Mouse (Mus musculus): ENCODE results near the gene Eif2b3. TPM values are rescaled to one million over a fixed set of nuclear protein-coding genes. Genes with fewer than 3 reads are reported as not detected.

The Eif2b3 gene
- polyA plus RNA-seq, 1 experiment, result 41.6 TPM

DNA sequence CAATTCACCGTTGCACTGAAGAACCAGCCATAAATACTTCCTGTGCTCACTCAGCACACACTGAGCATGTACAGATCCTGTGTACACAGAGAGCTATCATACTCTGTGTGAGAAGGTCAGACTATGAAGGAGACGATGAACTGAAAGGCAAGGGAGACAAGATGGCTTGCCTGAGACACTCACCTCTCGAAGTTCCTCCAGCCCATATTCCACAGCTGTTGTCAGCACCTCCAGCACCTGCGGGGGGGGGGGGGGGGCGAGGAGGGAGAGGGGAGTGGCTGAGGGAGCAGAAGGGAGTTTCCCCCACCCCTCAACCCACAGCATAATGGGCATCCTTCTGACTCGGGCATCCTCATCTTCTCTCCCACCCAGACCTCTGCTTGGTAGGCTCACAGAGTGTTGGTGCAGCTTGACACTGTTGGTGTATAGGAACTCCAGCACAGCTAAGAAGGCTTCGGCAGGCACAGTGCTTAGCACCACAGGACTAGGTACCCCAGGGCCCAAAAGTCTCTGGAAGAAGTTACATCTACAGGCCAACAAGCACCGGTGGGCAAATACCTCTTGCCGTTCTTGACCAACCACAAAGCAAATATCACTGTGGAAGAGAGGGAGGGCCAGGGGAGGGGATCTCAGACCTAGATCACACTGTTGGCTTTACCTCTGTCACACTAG lies 104.5 kb downstream of the Eif2b3 start:
- H3K36me3 ChIP-seq (ENCODE audit: control insufficient read depth, insufficient read depth), result peaks cover 27% of the 10 kb centered on the region
- H3K79me3 ChIP-seq (ENCODE audit: low read depth), result peaks cover 8% of the 10 kb centered on the region
- no peak overlapping the region for H3ac ChIP-seq (ENCODE audit: control insufficient read depth, insufficient read length, low read depth)
- TF ChIP-seq MYOG (IDR thresholded peaks at IDR 0.05; ENCODE audit: control insufficient read depth, extremely low read depth, insufficient read length), result no peak
- H3K4me3 ChIP-seq (ENCODE audit: insufficient read depth, poor library complexity, severe bottlenecking), result no peak overlapping the region
- no peaks in the 10 kb centered on the region for H3K27me3 ChIP-seq (ENCODE audit: control insufficient read depth, insufficient read depth, insufficient read length)
- H3K79me2 ChIP-seq (ENCODE audit: control insufficient read depth, insufficient read depth), result peaks cover 30% of the 10 kb centered on the region

DNA sequence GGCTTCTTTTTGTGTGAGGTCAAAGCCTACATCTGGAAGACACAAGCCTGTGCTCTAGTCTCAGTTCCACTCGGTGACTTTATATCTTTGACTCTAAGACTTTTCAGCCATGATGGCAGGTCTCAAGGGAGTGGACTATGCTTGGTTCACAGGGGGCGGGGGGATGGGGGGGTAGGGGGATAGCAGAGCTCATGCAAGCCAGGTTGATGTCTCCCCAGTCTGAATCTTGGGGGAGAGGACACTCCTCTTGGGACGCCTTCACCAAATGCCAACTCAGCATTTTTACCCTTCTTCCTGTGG lies 105.0 kb downstream of the Eif2b3 start:
- no peak overlapping the region for H3ac ChIP-seq (ENCODE audit: control insufficient read depth, insufficient read length, low read depth)
- H3K36me3 ChIP-seq (ENCODE audit: control insufficient read depth, insufficient read depth), result peaks cover 27% of the 10 kb centered on the region
- TF ChIP-seq CTCF (IDR thresholded peaks at IDR 0.05; ENCODE audit: control insufficient read depth, insufficient read depth, insufficient read length), result no peak
- TF ChIP-seq FOSL1 (IDR thresholded peaks at IDR 0.05; ENCODE audit: insufficient read depth, low read length, poor library complexity, severe bottlenecking), result no peak
- no peak for TF ChIP-seq MYOG (IDR thresholded peaks at IDR 0.05; ENCODE audit: control insufficient read depth, extremely low read depth, insufficient read length)
- TF ChIP-seq USF1 (IDR thresholded peaks at IDR 0.05; ENCODE audit: low read depth), result no peak
- no peak for TF ChIP-seq CEBPB (IDR thresholded peaks at IDR 0.05; ENCODE audit: low read depth)
- TF ChIP-seq MAX (IDR thresholded peaks at IDR 0.05), result no peak
- TF ChIP-seq MYOD1 (IDR thresholded peaks at IDR 0.05; ENCODE audit: control insufficient read depth, insufficient read length, low read depth), result no peak
- H3K27me3 ChIP-seq (ENCODE audit: control insufficient read depth, insufficient read depth, insufficient read length), result no peaks in the 10 kb centered on the region
- H3K79me3 ChIP-seq (ENCODE audit: low read depth), result peaks cover 6% of the 10 kb centered on the region
- H3K4me3 ChIP-seq (ENCODE audit: insufficient read depth, poor library complexity, severe bottlenecking), result no peak overlapping the region
- H3K79me2 ChIP-seq (ENCODE audit: control insufficient read depth, insufficient read depth), result peaks cover 27% of the 10 kb centered on the region

DNA sequence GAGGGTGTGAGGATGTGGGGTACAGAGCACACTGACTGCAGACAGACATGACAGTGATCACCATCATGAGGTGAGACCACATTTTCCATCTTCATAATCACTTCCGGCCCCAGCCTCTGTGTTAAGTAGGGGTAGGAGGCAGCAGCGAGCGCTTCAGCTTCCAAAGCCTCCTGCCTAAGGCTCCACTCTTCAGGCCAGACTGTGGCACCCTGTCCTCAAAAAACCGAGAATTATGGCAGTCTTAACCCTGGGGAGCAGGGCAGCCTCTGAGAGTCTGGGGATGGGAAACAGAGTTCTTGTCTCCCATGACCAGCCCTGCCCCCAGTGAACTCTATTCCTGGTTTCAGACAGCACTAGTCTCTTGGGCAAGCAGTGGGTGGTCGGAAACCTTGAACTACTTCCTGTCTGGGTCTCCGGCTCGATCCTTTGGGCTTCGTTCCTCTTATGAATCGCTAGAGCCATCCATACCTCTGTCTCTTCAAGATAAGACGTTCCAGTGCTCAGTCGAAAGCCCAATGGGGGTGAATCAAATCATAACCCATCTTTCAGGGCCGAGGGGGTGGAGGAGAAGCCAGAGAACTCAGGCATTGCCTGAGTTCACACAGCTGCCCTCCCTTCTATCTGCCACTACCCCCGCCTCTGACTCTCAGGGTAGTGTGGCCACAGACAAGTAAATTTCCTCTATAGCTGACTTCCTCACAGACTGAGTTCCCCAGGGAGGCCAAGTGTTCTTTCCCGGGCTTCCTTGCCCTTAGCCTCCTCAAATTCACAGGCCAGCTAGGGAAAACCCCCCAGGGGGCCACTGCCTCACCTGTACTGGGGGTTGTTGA lies 105.5 kb downstream of the Eif2b3 start:
- H3K4me3 ChIP-seq (ENCODE audit: insufficient read depth, poor library complexity, severe bottlenecking), result peak overlapping the region; percentile 25

DNA sequence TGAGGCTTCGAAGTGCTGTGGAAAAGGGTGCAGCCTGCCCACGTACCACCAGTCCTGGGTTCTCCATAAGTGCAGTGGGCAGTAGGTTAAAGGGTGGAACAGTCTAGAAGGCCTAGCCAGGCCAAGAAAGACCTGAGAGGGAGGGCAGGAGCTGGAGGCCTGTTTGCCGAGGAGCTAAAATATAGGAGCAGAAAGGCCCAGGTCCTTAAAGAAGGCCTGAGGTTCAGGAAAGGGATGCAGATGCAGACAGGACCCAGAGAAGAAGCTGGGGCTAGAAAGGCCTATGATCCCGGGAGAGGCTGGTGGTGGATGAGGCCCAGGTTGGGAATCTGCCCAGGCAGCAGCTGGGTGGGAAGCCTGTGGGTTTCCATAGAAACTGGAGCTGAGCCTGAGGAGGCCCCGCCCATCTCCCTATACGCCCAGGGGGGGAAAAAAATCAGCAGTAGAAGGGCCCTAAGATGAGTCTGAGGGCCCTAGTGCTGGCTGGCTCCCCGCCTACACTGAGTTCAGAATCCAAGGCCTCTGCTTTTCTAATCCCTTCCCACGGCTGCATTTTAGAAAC lies 106.2 kb downstream of the Eif2b3 start, which contains the start of gene Btbd19:
Gene Btbd19, minus strand, starts transcription at position 378 of the 562 bp plus-strand sequence.
- H3ac ChIP-seq (ENCODE audit: control insufficient read depth, insufficient read length, low read depth), result peak within 1 kb of the TSS; percentile 68
- peaks cover 19% of the 10 kb centered on the region for H3K79me2 ChIP-seq (ENCODE audit: control insufficient read depth, insufficient read depth)
- H3K36me3 ChIP-seq (ENCODE audit: control insufficient read depth, insufficient read depth), result peaks cover 34% of the 10 kb centered on the region
- no peaks in the 10 kb centered on the region for H3K27me3 ChIP-seq (ENCODE audit: control insufficient read depth, insufficient read depth, insufficient read length)
- peaks cover 2% of the 10 kb centered on the region for H3K79me3 ChIP-seq (ENCODE audit: low read depth)
- H3K4me3 ChIP-seq (ENCODE audit: insufficient read depth, poor library complexity, severe bottlenecking), result peak within 1 kb of the TSS; percentile 25
- TF ChIP-seq MYOD1 (IDR thresholded peaks at IDR 0.05; ENCODE audit: control insufficient read depth, insufficient read length, low read depth) (peak; percentile 3), FOSL1 (IDR thresholded peaks at IDR 0.05; ENCODE audit: insufficient read depth, low read length, poor library complexity, severe bottlenecking) (no peak)

More for the DNA sequence above, 105.5 kb downstream of the Eif2b3 start:
- Histone ChIP-seq H3K79me2 (ENCODE audit: control insufficient read depth, insufficient read depth) (peaks cover 21% of the 10 kb centered on the region), H3K27me3 (ENCODE audit: control insufficient read depth, insufficient read depth, insufficient read length) (no peaks in the 10 kb centered on the region), H3ac (ENCODE audit: control insufficient read depth, insufficient read length, low read depth) (peak overlapping the region; percentile 68), H3K36me3 (ENCODE audit: control insufficient read depth, insufficient read depth) (peaks cover 27% of the 10 kb centered on the region), H3K79me3 (ENCODE audit: low read depth) (peaks cover 2% of the 10 kb centered on the region)
- TF ChIP-seq CEBPB (IDR thresholded peaks at IDR 0.05; ENCODE audit: low read depth) (peak; percentile 37), MYOD1 (IDR thresholded peaks at IDR 0.05; ENCODE audit: control insufficient read depth, insufficient read length, low read depth) (no peak)

DNA sequence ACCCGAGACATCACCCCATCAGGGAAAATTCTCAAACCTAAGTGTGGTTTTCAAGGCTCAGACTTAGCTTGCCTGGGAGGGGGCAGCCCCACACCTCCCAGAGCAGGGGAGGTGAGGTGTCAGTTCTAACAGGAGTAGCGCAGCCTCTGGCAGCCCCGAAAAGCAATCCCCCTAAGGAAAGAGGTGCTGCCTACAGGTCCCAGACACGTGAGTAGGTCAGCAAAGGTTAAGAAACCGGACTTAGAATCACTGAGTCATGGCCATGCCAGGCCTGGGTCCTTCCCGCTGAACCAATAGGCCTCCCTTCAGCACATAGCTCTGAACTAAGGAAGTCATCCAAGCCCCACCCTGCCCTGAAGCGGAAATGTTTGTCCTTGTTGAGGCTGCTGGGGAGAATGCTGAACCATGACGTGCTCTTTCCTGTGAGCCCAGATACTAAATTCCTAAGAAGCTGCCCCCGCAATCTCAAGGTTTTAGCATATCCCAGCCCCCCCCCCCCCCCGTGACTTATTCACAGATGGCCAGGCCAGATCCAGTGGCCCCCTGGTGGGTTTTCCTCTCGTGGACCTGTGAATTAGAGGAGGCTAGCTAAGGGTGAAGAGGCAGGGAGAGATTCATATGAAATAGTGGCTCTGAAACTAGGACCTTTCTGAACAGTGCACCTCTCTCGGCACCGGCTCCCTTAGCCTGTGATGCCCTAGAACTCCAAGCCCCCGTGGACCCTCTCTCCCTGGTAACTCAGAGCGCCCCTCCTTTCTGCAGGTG lies 106.9 kb downstream of the Eif2b3 start:
- TF ChIP-seq FOSL1 (IDR thresholded peaks at IDR 0.05; ENCODE audit: insufficient read depth, low read length, poor library complexity, severe bottlenecking), result no peak
- TF ChIP-seq USF1 (IDR thresholded peaks at IDR 0.05; ENCODE audit: low read depth), result peak; percentile 60
- peak; percentile 58 for TF ChIP-seq MAX (IDR thresholded peaks at IDR 0.05)
- no peak for TF ChIP-seq MYOG (IDR thresholded peaks at IDR 0.05; ENCODE audit: control insufficient read depth, extremely low read depth, insufficient read length)
- no peak for TF ChIP-seq MYOD1 (IDR thresholded peaks at IDR 0.05; ENCODE audit: control insufficient read depth, insufficient read length, low read depth)
- H3K79me3 ChIP-seq (ENCODE audit: low read depth), result peaks cover 5% of the 10 kb centered on the region
- peaks cover 39% of the 10 kb centered on the region for H3K36me3 ChIP-seq (ENCODE audit: control insufficient read depth, insufficient read depth)
- H3K79me2 ChIP-seq (ENCODE audit: control insufficient read depth, insufficient read depth), result peaks cover 19% of the 10 kb centered on the region
- H3K4me3 ChIP-seq (ENCODE audit: insufficient read depth, poor library complexity, severe bottlenecking), result no peak overlapping the region
- no peaks in the 10 kb centered on the region for H3K27me3 ChIP-seq (ENCODE audit: control insufficient read depth, insufficient read depth, insufficient read length)
- peak overlapping the region; percentile 49 for H3ac ChIP-seq (ENCODE audit: control insufficient read depth, insufficient read length, low read depth)
